Mouse (Mus musculus): ENCODE data around the gene Irak2.
"Not testable (repeated sequence)": the region's sequence is repeated elsewhere in the genome, so short reads cannot be mapped to it uniquely, and the experiment has no call there.

Gene Irak2

GRCm38 (mm10) chr6:113668287-113669154 is 30.3 kb downstream of the Irak2 start:
- DNase-seq (ENCODE audit: low spot score) = no peak

GRCm38 (mm10) chr6:113669821-113670220 is 31.6 kb downstream of the Irak2 start:
- no peak for DNase-seq (ENCODE audit: low spot score)

- DNase-seq (ENCODE audit: low spot score) = not testable (repeated sequence)
Measured at GRCm38 (mm10) chr6:113672029-113672428, 33.8 kb downstream of the Irak2 start.

- DNase-seq (ENCODE audit: low spot score) = no peak
Measured at GRCm38 (mm10) chr6:113672989-113673388, 34.7 kb downstream of the Irak2 start.

GRCm38 (mm10) chr6:113675234-113675633 is 37.0 kb downstream of the Irak2 start:
- no peak for DNase-seq (ENCODE audit: low spot score)

GRCm38 (mm10) chr6:113675991-113676390 is 37.7 kb downstream of the Irak2 start:
- DNase-seq (ENCODE audit: low spot score) = no peak

GRCm38 (mm10) chr6:113677070-113677734 is 38.9 kb downstream of the Irak2 start:
- DNase-seq (ENCODE audit: low spot score) = peak; percentile 78

GRCm38 (mm10) chr6:113678246-113679012 is 40.2 kb downstream of the Irak2 start:
- no peak for DNase-seq (ENCODE audit: low spot score)

- peak; percentile 78 for DNase-seq (ENCODE audit: low spot score)
Measured at GRCm38 (mm10) chr6:113679993-113680566, 41.8 kb downstream of the Irak2 start.

- peak; percentile 85 for DNase-seq (ENCODE audit: low spot score)
Measured at GRCm38 (mm10) chr6:113681271-113681670, 43.0 kb downstream of the Irak2 start.

GRCm38 (mm10) chr6:113683081-113683825 is 45.0 kb downstream of the Irak2 start:
- DNase-seq (ENCODE audit: low spot score) = no peak

- DNase-seq (ENCODE audit: low spot score) = no peak
Measured at GRCm38 (mm10) chr6:113686551-113687125, 48.4 kb downstream of the Irak2 start.

GRCm38 (mm10) chr6:113690008-113690399 is 51.7 kb downstream of the Irak2 start:
- peak; percentile 76 for DNase-seq (ENCODE audit: low spot score)

GRCm38 (mm10) chr6:113690400-113691083 is 52.3 kb downstream of the Irak2 start:
- peak; percentile 80 for DNase-seq (ENCODE audit: low spot score)

- DNase-seq (ENCODE audit: low spot score) = no peak
Measured at GRCm38 (mm10) chr6:113691084-113691462, 52.8 kb downstream of the Irak2 start.

- peak; percentile 52 for DNase-seq (ENCODE audit: low spot score)
Measured at GRCm38 (mm10) chr6:113692661-113693133, 54.4 kb downstream of the Irak2 start.

GRCm38 (mm10) chr6:113693377-113693776 is 55.1 kb downstream of the Irak2 start:
- no peak for DNase-seq (ENCODE audit: low spot score)

GRCm38 (mm10) chr6:113695203-113695602 is 56.9 kb downstream of the Irak2 start:
- DNase-seq (ENCODE audit: low spot score) = no peak

GRCm38 (mm10) chr6:113695766-113696355 is 57.6 kb downstream of the Irak2 start:
- DNase-seq (ENCODE audit: low spot score) = peak; percentile 65
